Comparison of ENCODE assay signal across 22 mouse cellular contexts in the genomic region with DNA sequence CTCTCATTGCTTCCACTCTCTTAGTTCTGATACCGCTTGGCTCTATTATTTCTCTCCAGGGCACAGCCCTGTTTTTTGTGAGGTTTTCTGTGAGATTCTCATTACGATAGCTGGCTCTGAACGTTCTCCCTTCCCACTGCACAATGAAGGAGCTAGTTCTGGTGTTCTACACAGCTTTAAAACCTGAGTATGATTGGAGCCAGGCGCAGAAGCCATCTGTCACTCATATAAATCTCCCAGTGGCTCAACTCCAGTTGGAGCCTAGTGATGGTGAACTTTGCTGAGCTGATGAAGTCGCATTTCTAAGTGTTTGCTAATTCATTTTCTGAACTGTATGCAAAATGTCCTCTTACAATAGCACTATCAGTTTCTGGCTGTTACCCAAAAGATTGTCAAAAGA. TPM values are rescaled to one million over a fixed set of nuclear protein-coding genes. Genes with fewer than 3 reads are reported as not detected.
"Had no signal": no experiment of that assay in that cellular context is flagged by ENCODE, and none has a peak within 500 bp of the region (broad histone marks: within the 10 kb centered on the region; RNA-seq: fewer than 3 reads in every experiment).

No protein-coding gene starts in this region.

- DNase-seq: kidney, postnatal 25 days; liver; liver, embryonic 13.5 days; liver, postnatal 0 days; right cerebral cortex, postnatal 4 days; spleen, adult 18-20 months; thymus, adult 18-20 months; thymus, postnatal 14 days had no signal

- H3K4me2 ChIP-seq: kidney, embryonic 15.5 days; liver, embryonic 13.5 days; midbrain, embryonic 11.5 days; midbrain, embryonic 15.5 days; neural tube, embryonic 12.5 days had no signal

- H3K27me3 ChIP-seq: kidney, embryonic 15.5 days; liver, embryonic 13.5 days; megakaryocyte, embryonic 14.5 days; midbrain, embryonic 15.5 days; neural tube, embryonic 12.5 days had no signal

- H3K4me1 ChIP-seq: kidney, embryonic 15.5 days; liver, embryonic 13.5 days; megakaryocyte, embryonic 14.5 days; neural tube, embryonic 12.5 days had no signal

- H3K27ac ChIP-seq: kidney, embryonic 15.5 days; left cerebral cortex, adult 2 months; liver, embryonic 13.5 days; macrophage; midbrain, embryonic 15.5 days; neural tube, embryonic 12.5 days had no signal

- H3K36me3 ChIP-seq: kidney, embryonic 15.5 days; liver, embryonic 13.5 days; midbrain, embryonic 15.5 days; neural tube, embryonic 12.5 days had no signal

- ATAC-seq: liver, postnatal 0 days; midbrain, embryonic 15.5 days had no signal

- H3K9me3 ChIP-seq: kidney, embryonic 15.5 days; liver, embryonic 13.5 days; midbrain, embryonic 15.5 days; neural tube, embryonic 12.5 days had no signal

- H3K4me3 ChIP-seq: kidney, embryonic 15.5 days; left cerebral cortex, adult 2 months; liver, embryonic 13.5 days; megakaryocyte, embryonic 14.5 days; midbrain, embryonic 15.5 days; neural tube, embryonic 12.5 days had no signal

- H3K9ac ChIP-seq: kidney, embryonic 15.5 days; liver, embryonic 13.5 days; liver, postnatal 0 days; midbrain, embryonic 15.5 days; neural tube, embryonic 12.5 days had no signal

RNA-seq across cellular contexts. Expression of gene Mtnr1a, which starts 56.7 kb away (rescaled TPM):
- total RNA-seq: layer of hippocampus, postnatal 14 days; left cerebral cortex, adult 2 months; left cerebral cortex, postnatal 14 days; monocyte, adult 5-6 weeks; neutrophil, adult 5-6 weeks had no signal
- polyA plus RNA-seq: limb, embryonic 11.5 days; liver, embryonic 13.5 days; lung, embryonic 16.5 days; macrophage; stomach, embryonic 14.5 days had no signal
